Mouse (Mus musculus) MEL (cell line): ENCODE measurements around the gene Tmtc2. TPM values are rescaled to one million over a fixed set of nuclear protein-coding genes. Genes with fewer than 3 reads are reported as not detected.

Experiments used
- DNase-seq: peaks from one replicate; pipeline ENCODE4 v3.0.0; 2011; ENCODE audit warnings: low read depth, low spot score
- H3K27ac ChIP-seq: 2 replicates; pipeline ENCODE4 v1.5.1; 2012; ENCODE audit warnings: low read depth, mild to moderate bottlenecking, control low read depth, low read length, moderate library complexity; ENCODE audit not compliant: control insufficient read depth
- H3K27me3 ChIP-seq, 2 experiments: fragments of 150-350 bp in 1 of 2; sonication (generic) in 1 of 2; 2 replicates each; pipeline ENCODE4 v1.6.1; 2012; ENCODE audit warnings: low read length in 2 of 2, mild to moderate bottlenecking in 2 of 2, improper control_type of control experiment in 1 of 2, moderate library complexity in 1 of 2; ENCODE audit not compliant: insufficient read depth in 2 of 2, control insufficient read depth in 1 of 2
- H3K36me3 ChIP-seq, 2 experiments: 2 replicates each; pipeline ENCODE4 v1.6.1; 2012 to 2014; ENCODE audit warnings: low read length in 2 of 2, improper control_type of control experiment in 1 of 2, inconsistent platforms in 1 of 2, mild to moderate bottlenecking in 1 of 2; ENCODE audit not compliant: insufficient read depth in 2 of 2, control insufficient read depth in 1 of 2
- H3K4me1 ChIP-seq, 2 experiments: fragments of 150-350 bp in 1 of 2; sonication (generic) in 1 of 2; 2 replicates each; pipeline ENCODE4 v1.6.1; 2012; ENCODE audit warnings: low read length in 2 of 2, improper control_type of control experiment in 1 of 2, mild to moderate bottlenecking in 1 of 2; ENCODE audit not compliant: insufficient read depth in 2 of 2, control insufficient read depth in 1 of 2
- H3K4me3 ChIP-seq, 2 experiments: fragments of 150-350 bp in 1 of 2; sonication (generic) in 1 of 2; 2 replicates each; pipeline ENCODE4 v1.5.1; 2012; ENCODE audit warnings: low read depth in 2 of 2, low read length in 2 of 2, mild to moderate bottlenecking in 2 of 2, moderate library complexity in 2 of 2, control low read depth in 1 of 2, improper control_type of control experiment in 1 of 2; ENCODE audit not compliant: control insufficient read depth in 1 of 2, insufficient read depth in 1 of 2
- H3K79me2 ChIP-seq: 2 replicates; pipeline ENCODE4 v1.6.1; 2012; ENCODE audit warnings: mild to moderate bottlenecking, low read length, moderate library complexity; ENCODE audit not compliant: control insufficient read depth, poor library complexity, insufficient read depth
- H3K9ac ChIP-seq: 2 replicates; pipeline ENCODE4 v1.6.1; 2012; ENCODE audit warnings: low read depth, mild to moderate bottlenecking, control low read depth, low read length, moderate library complexity; ENCODE audit not compliant: control insufficient read depth, poor library complexity, severe bottlenecking
- H3K9me3 ChIP-seq: fragments of 150-350 bp; sonication (generic); replicated peaks from 2 replicates; pipeline ENCODE4 v1.6.1; 2012; ENCODE audit warnings: mild to moderate bottlenecking, low read length, improper control_type of control experiment, moderate library complexity; ENCODE audit not compliant: insufficient read depth
- BHLHE40 ChIP-seq: IDR thresholded peaks from 2 replicates; pipeline ENCODE4 v1.6.1; 2012; ENCODE audit warnings: low read depth, mild to moderate bottlenecking, inconsistent platforms, low read length, improper control_type of control experiment, borderline replicate concordance
- CHD1 ChIP-seq: IDR thresholded peaks from 2 replicates; pipeline ENCODE4 v1.6.1; 2012; ENCODE audit warnings: low read depth, mild to moderate bottlenecking, inconsistent platforms, low read length, improper control_type of control experiment
- CHD2 ChIP-seq: IDR thresholded peaks from 2 replicates; pipeline ENCODE4 v1.6.1; 2011; ENCODE audit warnings: low read length, improper control_type of control experiment
- ELF1 ChIP-seq: IDR thresholded peaks from 2 replicates; pipeline ENCODE4 v1.6.1; 2014; ENCODE audit warnings: low read depth, mild to moderate bottlenecking, inconsistent platforms, low read length, improper control_type of control experiment, moderate library complexity
- EP300 ChIP-seq, 2 experiments: IDR thresholded peaks; 2 replicates each; pipeline ENCODE4 v1.6.1; 2011; ENCODE audit warnings: improper control_type of control experiment in 2 of 2, low read length in 2 of 2, low read depth in 1 of 2, mild to moderate bottlenecking in 1 of 2
- GATA1 ChIP-seq: IDR thresholded peaks from 2 replicates; pipeline ENCODE4 v1.6.1; 2011; ENCODE audit warnings: low read depth, low read length, improper control_type of control experiment
- KAT2A ChIP-seq: conservative IDR thresholded peaks from 2 replicates; pipeline ENCODE4 v1.6.1; 2012; ENCODE audit warnings: low read depth, low read length, improper control_type of control experiment, inconsistent platforms
- MAFK ChIP-seq: IDR thresholded peaks from 2 replicates; pipeline ENCODE4 v1.6.1; 2011; ENCODE audit warnings: low read depth, mild to moderate bottlenecking, low read length, improper control_type of control experiment, borderline replicate concordance
- MAZ ChIP-seq: IDR thresholded peaks from 2 replicates; pipeline ENCODE4 v1.6.1; 2012; ENCODE audit warnings: low read depth, mild to moderate bottlenecking, inconsistent platforms, low read length, improper control_type of control experiment
- MEF2A ChIP-seq: IDR thresholded peaks from 2 replicates; pipeline ENCODE4 v1.6.1; 2014; ENCODE audit warnings: low read depth, mild to moderate bottlenecking, inconsistent platforms, low read length, improper control_type of control experiment; ENCODE audit not compliant: poor library complexity, insufficient replicate concordance, severe bottlenecking; ENCODE audit errors: extremely low read depth
- MXI1 ChIP-seq: IDR thresholded peaks from 2 replicates; pipeline ENCODE4 v1.6.1; 2011; ENCODE audit warnings: mild to moderate bottlenecking, low read depth, low read length, improper control_type of control experiment
- MYB ChIP-seq: IDR thresholded peaks from 2 replicates; pipeline ENCODE4 v1.6.1; 2011; ENCODE audit warnings: mild to moderate bottlenecking, low read depth, low read length, improper control_type of control experiment
- POLR2A ChIP-seq, 2 experiments: IDR thresholded peaks; 2 replicates each; pipeline ENCODE4 v1.6.1; 2011 to 2012; ENCODE audit warnings: low read length in 2 of 2, mild to moderate bottlenecking in 2 of 2, control low read depth in 1 of 2, improper control_type of control experiment in 1 of 2, low read depth in 1 of 2, moderate library complexity in 1 of 2; ENCODE audit not compliant: control insufficient read depth in 1 of 2, insufficient read depth in 1 of 2, poor library complexity in 1 of 2
- POLR2AphosphoS2 ChIP-seq: IDR thresholded peaks from 2 replicates; pipeline ENCODE4 v1.6.1; 2011; ENCODE audit warnings: low read length, improper control_type of control experiment
- SIN3A ChIP-seq: IDR thresholded peaks from 2 replicates; pipeline ENCODE4 v1.6.1; 2012; ENCODE audit warnings: low read length, improper control_type of control experiment, inconsistent platforms
- SMC3 ChIP-seq: IDR thresholded peaks from 2 replicates; pipeline ENCODE4 v1.6.1; 2011; ENCODE audit warnings: low read depth, low read length, improper control_type of control experiment
- TBP ChIP-seq: IDR thresholded peaks from 2 replicates; pipeline ENCODE4 v1.8.0; 2011; ENCODE audit warnings: low read depth, low read length, improper control_type of control experiment
- TCF12 ChIP-seq: IDR thresholded peaks from 2 replicates; pipeline ENCODE4 v1.6.1; 2014; ENCODE audit warnings: low read depth, mild to moderate bottlenecking, inconsistent platforms, low read length, improper control_type of control experiment, moderate library complexity
- USF1 ChIP-seq: IDR thresholded peaks from 2 replicates; pipeline ENCODE4 v1.6.1; 2014; ENCODE audit warnings: low read depth, mild to moderate bottlenecking, inconsistent platforms, low read length, improper control_type of control experiment, moderate library complexity
- ZMIZ1 ChIP-seq: IDR thresholded peaks from 2 replicates; pipeline ENCODE4 v1.6.1; 2012; ENCODE audit warnings: low read depth, mild to moderate bottlenecking, inconsistent platforms, low read length, improper control_type of control experiment, moderate library complexity
- ZNF384 ChIP-seq: IDR thresholded peaks from 2 replicates; pipeline ENCODE4 v1.6.1; 2012; ENCODE audit warnings: low read depth, mild to moderate bottlenecking, inconsistent platforms, low read length, improper control_type of control experiment
- polyA plus RNA-seq, 2 experiments: library from polyadenylated mRNA; stranded (reverse) in 1 of 2; unstranded in 1 of 2; fragments of >175 nt in 1 of 2; fragments of >200 nt in 1 of 2; gene quantifications; 2 replicates each; pipeline versions ENCODE4 v1.2.1 to v1.2.4; 2012; ENCODE audit warnings: low replicate concordance in 2 of 2, low read depth in 1 of 2; ENCODE audit not compliant: insufficient read length in 2 of 2, insufficient read depth in 1 of 2, missing spikeins in 1 of 2
- total RNA-seq: library from RNA; depleted of rRNA; stranded (reverse); fragments of 300-350 nt; gene quantifications from 2 replicates; pipeline ENCODE4 v1.2.3, GENCODE M21; 2012

The Tmtc2 gene
- total and polyA plus RNA-seq, 3 experiments = not detected

- Histone ChIP-seq H3K79me2 (no peaks in the 10 kb centered on the region), H3K27me3 (no peaks in the 10 kb centered on the region), H3K4me3 (no peak overlapping the region), H3K9ac (no peak overlapping the region), H3K4me1 (no peaks in the 10 kb centered on the region), H3K9me3 (no peaks in the 10 kb centered on the region), H3K36me3 (no peaks in the 10 kb centered on the region), H3K27ac (no peak overlapping the region)
- TF ChIP-seq MAZ (no peak), MAFK (no peak)
- no peak for DNase-seq
Measured at GRCm38 (mm10) chr10:105506046-105506445, 68.2 kb downstream of the Tmtc2 start.

GRCm38 (mm10) chr10:105504472-105504871 is 69.8 kb downstream of the Tmtc2 start:
- no peak for DNase-seq
- no peaks in the 10 kb centered on the region for H3K4me1 ChIP-seq
- no peaks in the 10 kb centered on the region for H3K79me2 ChIP-seq
- TF ChIP-seq EP300 (IDR thresholded peaks at IDR 0.05; ENCODE audit: low read depth in 1 of 2, low read length in 2 of 2) (peak in 1 of 2 experiments; percentile 37; a peak in 1 of 4 replicates), TCF12 (peak; percentile 76; the same call in 1 of the 2 replicates), POLR2A (IDR thresholded peaks at IDR 0.05; ENCODE audit: control insufficient read depth in 1 of 2, insufficient read depth in 1 of 2, low read depth in 1 of 2, low read length in 2 of 2, poor library complexity in 1 of 2) (no peak)
- TF ChIP-seq, all 39 proteins: peak for 2
- H3K27me3 ChIP-seq = no peaks in the 10 kb centered on the region
- no peak overlapping the region for H3K9ac ChIP-seq
- no peaks in the 10 kb centered on the region for H3K9me3 ChIP-seq
- no peak overlapping the region for H3K4me3 ChIP-seq
- no peak overlapping the region for H3K27ac ChIP-seq
- H3K36me3 ChIP-seq = no peaks in the 10 kb centered on the region

GRCm38 (mm10) chr10:105501736-105502135 is 72.5 kb downstream of the Tmtc2 start:
- DNase-seq = no peak
- no peaks in the 10 kb centered on the region for H3K36me3 ChIP-seq
- no peak overlapping the region for H3K9ac ChIP-seq
- no peaks in the 10 kb centered on the region for H3K27me3 ChIP-seq
- H3K4me3 ChIP-seq = no peak overlapping the region
- no peak overlapping the region for H3K27ac ChIP-seq
- H3K79me2 ChIP-seq = no peaks in the 10 kb centered on the region
- H3K9me3 ChIP-seq = no peaks in the 10 kb centered on the region
- TF ChIP-seq MXI1 = no peak
- TF ChIP-seq TBP = no peak
- no peak for TF ChIP-seq POLR2AphosphoS2
- no peak for TF ChIP-seq ELF1
- no peak for TF ChIP-seq GATA1
- no peak for TF ChIP-seq SIN3A
- no peak for TF ChIP-seq CHD1
- no peak for TF ChIP-seq SMC3
- TF ChIP-seq BHLHE40 = no peak
- TF ChIP-seq CHD2 = no peak
- TF ChIP-seq MEF2A = no peak
- TF ChIP-seq KAT2A = no peak
- no peak for TF ChIP-seq ZMIZ1
- TF ChIP-seq ZNF384 = no peak
- no peak for TF ChIP-seq MYB
- no peak for TF ChIP-seq USF1
- H3K4me1 ChIP-seq = no peaks in the 10 kb centered on the region
